Mouse (Mus musculus): ENCODE results near the gene Ctnnd2. TPM values are rescaled to one million over a fixed set of nuclear protein-coding genes. Genes with fewer than 3 reads are reported as not detected.

Gene Ctnnd2
- total and polyA plus RNA-seq, 3 experiments: 2.3 to 5.1 (median 3.3) TPM

GRCm38 (mm10) chr15:30240881-30241280 is 68.5 kb downstream of the Ctnnd2 start:
- DNase-seq: no peak

GRCm38 (mm10) chr15:30268822-30269221 is 96.4 kb downstream of the Ctnnd2 start:
- no peak for DNase-seq

- no peak for DNase-seq
Observed at GRCm38 (mm10) chr15:30271141-30271572, 98.8 kb downstream of the Ctnnd2 start.

- no peak for DNase-seq
Observed at GRCm38 (mm10) chr15:30272326-30272725, 99.9 kb downstream of the Ctnnd2 start.

GRCm38 (mm10) chr15:30275721-30276120 is 103.3 kb downstream of the Ctnnd2 start:
- DNase-seq: no peak

GRCm38 (mm10) chr15:30276691-30277090 is 104.3 kb downstream of the Ctnnd2 start:
- no peak for DNase-seq

- no peak for DNase-seq
Observed at GRCm38 (mm10) chr15:30278610-30279009, 106.2 kb downstream of the Ctnnd2 start.

GRCm38 (mm10) chr15:30285572-30286244 is 113.3 kb downstream of the Ctnnd2 start:
- no peak for DNase-seq

GRCm38 (mm10) chr15:30286245-30286642 is 113.9 kb downstream of the Ctnnd2 start:
- no peak for DNase-seq

- no peak for DNase-seq
Observed at GRCm38 (mm10) chr15:30302824-30303223, 130.4 kb downstream of the Ctnnd2 start.

GRCm38 (mm10) chr15:30306437-30306836 is 134.0 kb downstream of the Ctnnd2 start:
- DNase-seq: no peak

GRCm38 (mm10) chr15:30322543-30322942 is 150.2 kb downstream of the Ctnnd2 start:
- no peak for DNase-seq

GRCm38 (mm10) chr15:30333336-30334310 is 161.2 kb downstream of the Ctnnd2 start:
- DNase-seq: no peak

- no peak for DNase-seq
Observed at GRCm38 (mm10) chr15:30338585-30339197, 166.3 kb downstream of the Ctnnd2 start.

- DNase-seq: no peak
Observed at GRCm38 (mm10) chr15:30345754-30346153, 173.4 kb downstream of the Ctnnd2 start.

- DNase-seq: no peak
Observed at GRCm38 (mm10) chr15:30364491-30364890, 192.1 kb downstream of the Ctnnd2 start.

- DNase-seq: no peak
Observed at GRCm38 (mm10) chr15:30369997-30370396, 197.6 kb downstream of the Ctnnd2 start.

GRCm38 (mm10) chr15:30371151-30371550 is 198.8 kb downstream of the Ctnnd2 start:
- DNase-seq: no peak

GRCm38 (mm10) chr15:30373654-30374215 is 201.3 kb downstream of the Ctnnd2 start:
- DNase-seq: no peak

- DNase-seq: no peak
Observed at GRCm38 (mm10) chr15:30374907-30375306, 202.5 kb downstream of the Ctnnd2 start.

- DNase-seq: no peak
Observed at GRCm38 (mm10) chr15:30383075-30383842, 210.9 kb downstream of the Ctnnd2 start.
